Mouse (Mus musculus): ENCODE measurements around the gene Eipr1. TPM values are rescaled to one million over a fixed set of nuclear protein-coding genes. Genes with fewer than 3 reads are reported as not detected.

The Eipr1 gene
- polyA plus RNA-seq (2015; fragmentation: Nextera tagmentation; extraction: Ambion mirVana): 70.9 and 71.8 TPM in 2 replicates

- Histone ChIP-seq H3K4me1 (replicated peaks) (peaks cover 47% of the 10 kb centered on the region), H3K9me3 (no peaks in the 10 kb centered on the region), H3K4me2 (peak within 1 kb of the TSS; percentile 80), H3K9ac (peak within 1 kb of the TSS; percentile 77), H3K27me3 (no peaks in the 10 kb centered on the region), H3K4me3 (peak within 1 kb of the TSS; percentile 97), H3K36me3 (0 out of 2 replicates have a peak, but pooled peaks cover 7% of the 10 kb centered on the region), H3K27ac (replicated peaks) (peak within 1 kb of the TSS; percentile 77)
- 5% methylated on average over 36 of the region's 36 CpGs for WGBS
- ATAC-seq (ENCODE audit: low FRiP score, low read depth): peak; percentile 90
Measured at GRCm38 (mm10) chr12:28751508-28752263, at the start of gene Eipr1. Gene Eipr1, plus strand, starts transcription at chr12:28751803.

GRCm38 (mm10) chr12:28704381-28704780 is 47.2 kb upstream of the Eipr1 start:
- H3K4me1 ChIP-seq (replicated peaks): peaks cover 32% of the 10 kb centered on the region
- ATAC-seq (ENCODE audit: low FRiP score, low read depth): no peak
- H3K27me3 ChIP-seq: no peaks in the 10 kb centered on the region
- H3K9ac ChIP-seq: peak overlapping the region; percentile 27
- H3K4me2 ChIP-seq: 0 out of 2 replicates have a peak overlapping the region, but pooled peaks have one; percentile 7
- 7% methylated on average over 12 of the region's 12 CpGs for WGBS
- no peaks in the 10 kb centered on the region for H3K9me3 ChIP-seq
- no peaks in the 10 kb centered on the region for H3K36me3 ChIP-seq
- H3K27ac ChIP-seq (replicated peaks): 0 out of 2 replicates have a peak overlapping the region, but pooled peaks have one; percentile 34
- no peak overlapping the region for H3K4me3 ChIP-seq

GRCm38 (mm10) chr12:28705204-28705603 is 46.4 kb upstream of the Eipr1 start:
- Histone ChIP-seq H3K36me3 (no peaks in the 10 kb centered on the region), H3K4me3 (no peak overlapping the region), H3K27ac (replicated peaks) (no peak overlapping the region), H3K9me3 (no peaks in the 10 kb centered on the region), H3K27me3 (no peaks in the 10 kb centered on the region), H3K4me2 (no peak overlapping the region), H3K9ac (no peak overlapping the region; the same call in 1 of the 2 replicates), H3K4me1 (replicated peaks) (peaks cover 27% of the 10 kb centered on the region)
- ATAC-seq (ENCODE audit: low FRiP score, low read depth): no peak
- WGBS: 83% methylated on average over 6 of the region's 6 CpGs

DNA sequence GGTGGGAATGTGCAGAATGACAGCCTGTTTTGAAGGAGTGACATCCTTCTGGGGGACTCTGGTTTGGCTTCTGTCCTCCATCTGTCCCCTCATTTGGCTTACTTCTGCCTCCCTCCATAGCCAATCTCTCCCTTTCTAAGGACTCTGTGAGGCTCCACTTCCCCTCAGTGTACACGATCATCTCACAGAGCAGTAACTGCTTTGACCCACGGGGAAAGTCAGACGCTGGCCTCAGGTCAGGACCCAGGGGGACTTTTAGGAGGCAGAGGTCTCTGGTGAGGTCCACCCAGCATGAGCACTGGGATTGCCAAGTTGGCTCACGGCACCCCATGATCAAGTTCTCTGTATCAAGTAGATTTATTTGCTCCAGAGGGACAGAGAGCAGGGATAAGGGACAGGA is 43.4 kb upstream of the Eipr1 start:
- H3K9me3 ChIP-seq: no peaks in the 10 kb centered on the region
- H3K36me3 ChIP-seq: no peaks in the 10 kb centered on the region
- H3K9ac ChIP-seq: no peak overlapping the region
- no peak overlapping the region for H3K4me3 ChIP-seq
- no peak overlapping the region for H3K27ac ChIP-seq (replicated peaks)
- no peaks in the 10 kb centered on the region for H3K27me3 ChIP-seq
- ATAC-seq (ENCODE audit: low FRiP score, low read depth): no peak
- peaks cover 23% of the 10 kb centered on the region for H3K4me1 ChIP-seq (replicated peaks)
- WGBS: 90% methylated on average over 4 of the region's 4 CpGs
- H3K4me2 ChIP-seq: no peak overlapping the region

- H3K4me1 ChIP-seq (replicated peaks): peaks cover 12% of the 10 kb centered on the region
- H3K36me3 ChIP-seq: no peaks in the 10 kb centered on the region
- H3K4me3 ChIP-seq: no peak overlapping the region
- peak; percentile 16; the same call in 1 of the 2 replicates for ATAC-seq (ENCODE audit: low FRiP score, low read depth)
- WGBS: 56% methylated on average over 22 of the region's 22 CpGs
- H3K9ac ChIP-seq: no peak overlapping the region
- H3K9me3 ChIP-seq: no peaks in the 10 kb centered on the region
- no peak overlapping the region for H3K4me2 ChIP-seq
- peak overlapping the region; percentile 50 for H3K27ac ChIP-seq (replicated peaks)
- H3K27me3 ChIP-seq: no peaks in the 10 kb centered on the region
Measured at GRCm38 (mm10) chr12:28710566-28711185, 40.9 kb upstream of the Eipr1 start.

DNA sequence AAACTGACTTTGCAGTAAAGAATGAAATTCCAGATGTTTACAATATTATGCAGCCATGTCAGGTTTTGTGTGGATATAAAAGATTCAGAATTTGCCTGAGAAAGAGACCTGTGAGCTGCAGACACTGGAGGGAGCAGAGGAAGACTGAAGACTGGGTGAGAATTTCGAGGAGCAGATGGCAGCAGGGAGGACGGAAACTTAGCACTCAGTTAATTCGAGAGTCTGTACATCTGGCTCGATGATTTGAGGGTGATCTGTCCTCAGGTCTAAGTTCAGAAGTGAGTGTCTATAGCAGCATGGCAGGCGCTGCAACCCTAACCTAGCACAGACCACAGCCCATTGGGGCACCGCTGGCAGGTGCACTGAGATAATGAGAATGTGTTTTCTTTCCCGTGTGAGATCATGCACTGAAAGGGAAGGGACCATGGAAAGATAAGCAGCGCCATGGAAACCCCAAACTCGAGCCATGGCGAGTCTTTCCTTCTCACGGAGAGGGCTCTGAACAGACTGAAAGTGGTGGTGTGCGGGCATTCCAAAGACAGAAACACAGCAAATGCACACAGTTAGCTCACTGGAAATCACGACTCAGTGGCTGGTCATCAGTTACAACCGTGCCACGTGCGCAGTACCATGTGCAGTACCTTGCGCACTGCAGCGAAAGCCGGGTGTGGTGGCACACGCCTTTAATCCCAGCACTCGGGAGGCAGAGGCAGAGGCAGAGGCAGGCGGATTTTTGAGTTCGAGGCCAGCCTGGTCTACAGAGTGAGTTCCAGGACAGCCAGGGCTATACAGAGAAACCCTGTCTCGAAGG is 36.6 kb upstream of the Eipr1 start:
- H3K27ac ChIP-seq (replicated peaks): no peak overlapping the region
- peaks cover 5% of the 10 kb centered on the region; the same call in 1 of the 2 replicates for H3K36me3 ChIP-seq
- 85% methylated on average over 24 of the region's 24 CpGs for WGBS
- H3K27me3 ChIP-seq: no peaks in the 10 kb centered on the region
- peaks cover 12% of the 10 kb centered on the region for H3K4me1 ChIP-seq (replicated peaks)
- ATAC-seq (ENCODE audit: low FRiP score, low read depth): no peak
- no peak overlapping the region for H3K4me2 ChIP-seq
- no peak overlapping the region for H3K9ac ChIP-seq
- H3K4me3 ChIP-seq: no peak overlapping the region
- no peaks in the 10 kb centered on the region for H3K9me3 ChIP-seq

DNA sequence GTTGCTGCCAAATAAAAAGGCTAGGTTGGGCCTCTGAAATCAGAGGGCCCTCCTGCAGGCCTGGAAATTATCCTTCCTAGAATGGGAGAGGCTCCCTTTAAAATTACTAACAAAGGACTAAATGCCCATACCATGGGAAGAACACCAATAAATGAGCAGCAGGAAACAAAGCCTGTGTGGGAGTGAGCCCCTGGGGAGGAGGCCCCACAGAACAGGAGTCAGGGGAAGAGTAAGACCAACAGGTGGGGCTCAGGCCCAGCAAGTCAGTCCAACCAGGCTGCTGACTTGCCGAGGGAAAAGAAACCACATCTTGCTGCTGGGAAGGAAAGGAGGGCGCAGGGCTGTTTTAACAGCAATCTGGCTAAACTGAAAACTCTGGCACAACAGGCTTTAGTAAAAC is 34.5 kb upstream of the Eipr1 start:
- H3K36me3 ChIP-seq: peaks cover 19% of the 10 kb centered on the region

GRCm38 (mm10) chr12:28718106-28718505 is 33.5 kb upstream of the Eipr1 start:
- Histone ChIP-seq H3K27me3 (no peaks in the 10 kb centered on the region), H3K36me3 (peaks cover 19% of the 10 kb centered on the region), H3K9me3 (no peaks in the 10 kb centered on the region), H3K9ac (no peak overlapping the region), H3K4me1 (replicated peaks) (no peaks in the 10 kb centered on the region), H3K4me2 (no peak overlapping the region), H3K27ac (replicated peaks) (no peak overlapping the region), H3K4me3 (no peak overlapping the region)
- ATAC-seq (ENCODE audit: low FRiP score, low read depth): no peak
- WGBS: 90% methylated on average over 2 of the region's 2 CpGs

More for the DNA sequence above, 34.5 kb upstream of the Eipr1 start:
- Histone ChIP-seq H3K27ac (replicated peaks) (no peak overlapping the region), H3K4me1 (replicated peaks) (no peaks in the 10 kb centered on the region), H3K9me3 (no peaks in the 10 kb centered on the region), H3K27me3 (no peaks in the 10 kb centered on the region), H3K9ac (no peak overlapping the region), H3K4me2 (no peak overlapping the region), H3K4me3 (no peak overlapping the region)
- no peak for ATAC-seq (ENCODE audit: low FRiP score, low read depth)
- 77% methylated on average over 2 of the region's 2 CpGs for WGBS

GRCm38 (mm10) chr12:28724366-28724765 is 27.2 kb upstream of the Eipr1 start:
- no peak overlapping the region for H3K27ac ChIP-seq (replicated peaks)
- no peaks in the 10 kb centered on the region for H3K27me3 ChIP-seq
- WGBS: 66% methylated on average over 3 of the region's 3 CpGs
- no peaks in the 10 kb centered on the region for H3K4me1 ChIP-seq (replicated peaks)
- no peak overlapping the region for H3K9ac ChIP-seq
- ATAC-seq (ENCODE audit: low FRiP score, low read depth): no peak
- H3K4me3 ChIP-seq: no peak overlapping the region
- no peaks in the 10 kb centered on the region for H3K9me3 ChIP-seq
- peaks cover 20% of the 10 kb centered on the region for H3K36me3 ChIP-seq
- no peak overlapping the region for H3K4me2 ChIP-seq

DNA sequence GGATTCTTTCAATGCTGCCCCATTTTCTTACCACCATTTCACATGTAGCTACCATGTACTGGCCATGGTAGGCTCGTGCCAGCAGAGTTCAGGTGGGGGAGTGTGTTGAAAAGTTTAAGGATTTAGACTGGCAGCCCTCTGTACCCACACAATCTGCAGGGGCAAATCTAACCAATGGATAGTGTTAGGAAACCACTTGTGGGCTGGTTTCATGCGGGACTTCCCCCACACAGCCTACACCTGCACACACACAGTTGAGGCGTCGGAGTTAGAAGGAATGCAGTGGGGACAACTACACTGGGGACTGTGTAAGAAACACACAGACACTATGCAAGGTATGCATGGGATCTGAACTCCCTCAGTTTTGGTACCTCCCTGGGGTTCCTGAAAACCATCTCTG is 25.4 kb upstream of the Eipr1 start:
- no peak overlapping the region for H3K4me2 ChIP-seq
- no peak overlapping the region for H3K4me3 ChIP-seq
- no peaks in the 10 kb centered on the region for H3K9me3 ChIP-seq
- no peaks in the 10 kb centered on the region for H3K4me1 ChIP-seq (replicated peaks)
- no peaks in the 10 kb centered on the region for H3K27me3 ChIP-seq
- no peak for ATAC-seq (ENCODE audit: low FRiP score, low read depth)
- H3K36me3 ChIP-seq: peaks cover 17% of the 10 kb centered on the region
- H3K9ac ChIP-seq: no peak overlapping the region
- no peak overlapping the region for H3K27ac ChIP-seq (replicated peaks)
- 93% methylated on average over 4 of the region's 4 CpGs for WGBS

GRCm38 (mm10) chr12:28727061-28727460 is 24.5 kb upstream of the Eipr1 start:
- H3K36me3 ChIP-seq: peaks cover 14% of the 10 kb centered on the region

GRCm38 (mm10) chr12:28732631-28733030 is 19.0 kb upstream of the Eipr1 start:
- H3K4me3 ChIP-seq: no peak overlapping the region
- peaks cover 39% of the 10 kb centered on the region for H3K36me3 ChIP-seq
- no peak for ATAC-seq (ENCODE audit: low FRiP score, low read depth)
- no peak overlapping the region for H3K9ac ChIP-seq
- H3K4me1 ChIP-seq (replicated peaks): no peaks in the 10 kb centered on the region
- no peak overlapping the region for H3K27ac ChIP-seq (replicated peaks)
- no peaks in the 10 kb centered on the region for H3K27me3 ChIP-seq
- no peak overlapping the region for H3K4me2 ChIP-seq
- 92% methylated on average over 8 of the region's 8 CpGs for WGBS
- no peaks in the 10 kb centered on the region for H3K9me3 ChIP-seq

More at GRCm38 (mm10) chr12:28727061-28727460, 24.5 kb upstream of the Eipr1 start:
- 92% methylated on average over 5 of the region's 5 CpGs for WGBS
- Histone ChIP-seq H3K4me1 (replicated peaks) (no peaks in the 10 kb centered on the region), H3K9me3 (no peaks in the 10 kb centered on the region), H3K4me2 (no peak overlapping the region), H3K27me3 (no peaks in the 10 kb centered on the region), H3K9ac (no peak overlapping the region), H3K27ac (replicated peaks) (no peak overlapping the region), H3K4me3 (no peak overlapping the region)
- no peak for ATAC-seq (ENCODE audit: low FRiP score, low read depth)
